Mouse (Mus musculus): ENCODE measurements around the gene Nos2.
"Not testable (repeated sequence)": the region's sequence is repeated elsewhere in the genome, so short reads cannot be mapped to it uniquely, and the experiment has no call there.

The Nos2 gene

GRCm38 (mm10) chr11:78990096-78990495 lies 69.5 kb downstream of the Nos2 start:
- no peak for DNase-seq (ENCODE audit: low spot score)

GRCm38 (mm10) chr11:78990875-78991543 lies 70.4 kb downstream of the Nos2 start:
- DNase-seq (ENCODE audit: low spot score), result not testable (repeated sequence)

GRCm38 (mm10) chr11:78999118-78999517 lies 78.5 kb downstream of the Nos2 start:
- DNase-seq (ENCODE audit: low spot score), result no peak

- DNase-seq (ENCODE audit: low spot score), result no peak
These were observed 81.3 kb downstream of the Nos2 start for GRCm38 (mm10) chr11:79001871-79002270.

GRCm38 (mm10) chr11:79002551-79002951 lies 82.0 kb downstream of the Nos2 start:
- no peak for DNase-seq (ENCODE audit: low spot score)

- no peak for DNase-seq (ENCODE audit: low spot score)
These were observed 82.6 kb downstream of the Nos2 start for GRCm38 (mm10) chr11:79003053-79003768.

GRCm38 (mm10) chr11:79003769-79004638 lies 83.4 kb downstream of the Nos2 start:
- DNase-seq (ENCODE audit: low spot score), result no peak

- DNase-seq (ENCODE audit: low spot score), result no peak
These were observed 85.2 kb downstream of the Nos2 start for GRCm38 (mm10) chr11:79005578-79006394.

- no peak for DNase-seq (ENCODE audit: low spot score)
These were observed 85.8 kb downstream of the Nos2 start for GRCm38 (mm10) chr11:79006417-79006816.

GRCm38 (mm10) chr11:79007356-79007755 lies 86.8 kb downstream of the Nos2 start:
- DNase-seq (ENCODE audit: low spot score), result not testable (repeated sequence)

GRCm38 (mm10) chr11:79008007-79008775 lies 87.6 kb downstream of the Nos2 start:
- DNase-seq (ENCODE audit: low spot score), result no peak

- no peak for DNase-seq (ENCODE audit: low spot score)
These were observed 88.3 kb downstream of the Nos2 start for GRCm38 (mm10) chr11:79008891-79009290.

Measured in retina, embryonic 14.5 days (tissue).